Mouse (Mus musculus): ENCODE results near the gene Rai14. TPM values are rescaled to one million over a fixed set of nuclear protein-coding genes. Genes with fewer than 3 reads are reported as not detected.

The Rai14 gene
- polyA plus RNA-seq, 1 experiment: not detected

GRCm38 (mm10) chr15:10689304-10689703 is 25.1 kb downstream of the Rai14 start:
- peaks cover 15% of the 10 kb centered on the region for H3K4me1 ChIP-seq (ENCODE audit: control insufficient read depth, insufficient read depth, low read length)
- H3K27ac ChIP-seq (ENCODE audit: insufficient read depth, low read depth, low read length): no peak overlapping the region
- no peak overlapping the region for H3K4me3 ChIP-seq (ENCODE audit: insufficient read depth, low read depth, low read length)
- WGBS: 84% methylated on average over 11 of the region's 11 CpGs
- TF ChIP-seq CTCF (IDR thresholded peaks at IDR 0.05; ENCODE audit: insufficient read depth, low read depth, low read length) (no peak), POLR2A (IDR thresholded peaks at IDR 0.05; ENCODE audit: insufficient read depth, low read depth, low read length) (no peak)

- no peak for TF ChIP-seq CTCF (IDR thresholded peaks at IDR 0.05; ENCODE audit: insufficient read depth, low read depth, low read length)
- no peak for TF ChIP-seq POLR2A (IDR thresholded peaks at IDR 0.05; ENCODE audit: insufficient read depth, low read depth, low read length)
- peaks cover 15% of the 10 kb centered on the region for H3K4me1 ChIP-seq (ENCODE audit: control insufficient read depth, insufficient read depth, low read length)
- no peak overlapping the region for H3K27ac ChIP-seq (ENCODE audit: insufficient read depth, low read depth, low read length)
- 77% methylated on average over 5 of the region's 5 CpGs for WGBS
- H3K4me3 ChIP-seq (ENCODE audit: insufficient read depth, low read depth, low read length): no peak overlapping the region
Observed at GRCm38 (mm10) chr15:10688686-10689085, 25.7 kb downstream of the Rai14 start.

GRCm38 (mm10) chr15:10687365-10687764 is 27.1 kb downstream of the Rai14 start:
- no peak for TF ChIP-seq CTCF (IDR thresholded peaks at IDR 0.05; ENCODE audit: insufficient read depth, low read depth, low read length)
- no peak for TF ChIP-seq POLR2A (IDR thresholded peaks at IDR 0.05; ENCODE audit: insufficient read depth, low read depth, low read length)
- peaks cover 9% of the 10 kb centered on the region for H3K4me1 ChIP-seq (ENCODE audit: control insufficient read depth, insufficient read depth, low read length)
- WGBS: 83% methylated on average over 7 of the region's 7 CpGs
- no peak overlapping the region for H3K27ac ChIP-seq (ENCODE audit: insufficient read depth, low read depth, low read length)
- no peak overlapping the region for H3K4me3 ChIP-seq (ENCODE audit: insufficient read depth, low read depth, low read length)

GRCm38 (mm10) chr15:10685692-10686430 is 28.6 kb downstream of the Rai14 start:
- no peak overlapping the region for H3K4me3 ChIP-seq (ENCODE audit: insufficient read depth, low read depth, low read length)
- H3K4me1 ChIP-seq (ENCODE audit: control insufficient read depth, insufficient read depth, low read length): peaks cover 6% of the 10 kb centered on the region
- no peak for TF ChIP-seq POLR2A (IDR thresholded peaks at IDR 0.05; ENCODE audit: insufficient read depth, low read depth, low read length)
- no peak for TF ChIP-seq CTCF (IDR thresholded peaks at IDR 0.05; ENCODE audit: insufficient read depth, low read depth, low read length)
- no peak overlapping the region for H3K27ac ChIP-seq (ENCODE audit: insufficient read depth, low read depth, low read length)
- WGBS: 81% methylated on average over 14 of the region's 14 CpGs

GRCm38 (mm10) chr15:10683687-10684203 is 30.7 kb downstream of the Rai14 start:
- 80% methylated on average over 9 of the region's 9 CpGs for WGBS
- no peak overlapping the region for H3K4me3 ChIP-seq (ENCODE audit: insufficient read depth, low read depth, low read length)
- H3K4me1 ChIP-seq (ENCODE audit: control insufficient read depth, insufficient read depth, low read length): 0 out of 2 replicates have a peak, but pooled peaks cover 3% of the 10 kb centered on the region
- no peak overlapping the region for H3K27ac ChIP-seq (ENCODE audit: insufficient read depth, low read depth, low read length)
- TF ChIP-seq CTCF (IDR thresholded peaks at IDR 0.05; ENCODE audit: insufficient read depth, low read depth, low read length) (no peak), POLR2A (IDR thresholded peaks at IDR 0.05; ENCODE audit: insufficient read depth, low read depth, low read length) (no peak)

- TF ChIP-seq CTCF (IDR thresholded peaks at IDR 0.05; ENCODE audit: insufficient read depth, low read depth, low read length): no peak
- no peak for TF ChIP-seq POLR2A (IDR thresholded peaks at IDR 0.05; ENCODE audit: insufficient read depth, low read depth, low read length)
- 86% methylated on average over 5 of the region's 5 CpGs for WGBS
- H3K27ac ChIP-seq (ENCODE audit: insufficient read depth, low read depth, low read length): no peak overlapping the region
Observed at GRCm38 (mm10) chr15:10680514-10680913, 33.9 kb downstream of the Rai14 start.

GRCm38 (mm10) chr15:10679571-10679970 is 34.9 kb downstream of the Rai14 start:
- no peak overlapping the region for H3K4me3 ChIP-seq (ENCODE audit: insufficient read depth, low read depth, low read length)
- H3K4me1 ChIP-seq (ENCODE audit: control insufficient read depth, insufficient read depth, low read length): 0 out of 2 replicates have a peak, but pooled peaks cover 3% of the 10 kb centered on the region
- H3K27ac ChIP-seq (ENCODE audit: insufficient read depth, low read depth, low read length): no peak overlapping the region
- WGBS: 65% methylated on average over 4 of the region's 4 CpGs
- TF ChIP-seq POLR2A (IDR thresholded peaks at IDR 0.05; ENCODE audit: insufficient read depth, low read depth, low read length) (no peak), CTCF (IDR thresholded peaks at IDR 0.05; ENCODE audit: insufficient read depth, low read depth, low read length) (no peak)

More at GRCm38 (mm10) chr15:10680514-10680913, 33.9 kb downstream of the Rai14 start:
- H3K4me3 ChIP-seq (ENCODE audit: insufficient read depth, low read depth, low read length): no peak overlapping the region
- H3K4me1 ChIP-seq (ENCODE audit: control insufficient read depth, insufficient read depth, low read length): 0 out of 2 replicates have a peak, but pooled peaks cover 3% of the 10 kb centered on the region

- 79% methylated on average over 5 of the region's 5 CpGs for WGBS
- TF ChIP-seq CTCF (IDR thresholded peaks at IDR 0.05; ENCODE audit: insufficient read depth, low read depth, low read length): no peak
Observed at GRCm38 (mm10) chr15:10675801-10676200, 38.6 kb downstream of the Rai14 start.

GRCm38 (mm10) chr15:10672880-10673279 is 41.5 kb downstream of the Rai14 start:
- no peak overlapping the region for H3K4me3 ChIP-seq (ENCODE audit: insufficient read depth, low read depth, low read length)
- no peak overlapping the region for H3K27ac ChIP-seq (ENCODE audit: insufficient read depth, low read depth, low read length)
- TF ChIP-seq POLR2A (IDR thresholded peaks at IDR 0.05; ENCODE audit: insufficient read depth, low read depth, low read length) (no peak), CTCF (IDR thresholded peaks at IDR 0.05; ENCODE audit: insufficient read depth, low read depth, low read length) (no peak)
- 73% methylated on average over 5 of the region's 5 CpGs for WGBS
- H3K4me1 ChIP-seq (ENCODE audit: control insufficient read depth, insufficient read depth, low read length): no peaks in the 10 kb centered on the region

More at GRCm38 (mm10) chr15:10675801-10676200, 38.6 kb downstream of the Rai14 start:
- Histone ChIP-seq H3K4me3 (ENCODE audit: insufficient read depth, low read depth, low read length) (no peak overlapping the region), H3K27ac (ENCODE audit: insufficient read depth, low read depth, low read length) (no peak overlapping the region), H3K4me1 (ENCODE audit: control insufficient read depth, insufficient read depth, low read length) (0 out of 2 replicates have a peak, but pooled peaks cover 3% of the 10 kb centered on the region)

All from olfactory bulb, adult 2 months (tissue).